Mouse (Mus musculus): ENCODE results near the gene Tmem82. TPM values are rescaled to one million over a fixed set of nuclear protein-coding genes. Genes with fewer than 3 reads are reported as not detected.
"Not testable (repeated sequence)": the region's sequence is repeated elsewhere in the genome, so short reads cannot be mapped to it uniquely, and the experiment has no call there.

The Tmem82 gene
- polyA plus RNA-seq, 1 experiment from 2014 or later, result 0.38 TPM

DNA sequence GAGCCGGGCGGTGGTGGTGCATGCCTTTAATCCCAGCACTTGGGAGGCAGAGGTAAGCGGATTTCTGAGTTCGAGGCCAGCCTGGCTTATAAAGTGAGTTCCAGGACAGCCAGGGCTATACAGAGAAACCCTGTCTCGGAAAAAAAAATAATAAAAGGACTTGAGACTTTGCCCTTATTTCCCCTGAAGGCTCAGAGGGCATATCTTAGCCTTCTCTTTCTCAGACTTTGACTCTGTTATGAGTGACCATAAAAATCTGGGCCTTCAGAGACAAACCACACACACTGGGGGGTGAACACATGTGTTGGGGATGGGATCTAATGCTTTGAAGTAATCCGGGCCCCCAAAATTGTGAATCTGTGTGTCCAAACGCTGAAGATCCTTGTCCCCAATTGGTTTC is 51.3 kb downstream of the Tmem82 start:
- H3K4me2 ChIP-seq (replicated peaks); ATAC-seq (ENCODE audit: low FRiP score, low read depth): not testable (repeated sequence)
- 88% methylated on average over 7 of the region's 7 CpGs for WGBS

DNA sequence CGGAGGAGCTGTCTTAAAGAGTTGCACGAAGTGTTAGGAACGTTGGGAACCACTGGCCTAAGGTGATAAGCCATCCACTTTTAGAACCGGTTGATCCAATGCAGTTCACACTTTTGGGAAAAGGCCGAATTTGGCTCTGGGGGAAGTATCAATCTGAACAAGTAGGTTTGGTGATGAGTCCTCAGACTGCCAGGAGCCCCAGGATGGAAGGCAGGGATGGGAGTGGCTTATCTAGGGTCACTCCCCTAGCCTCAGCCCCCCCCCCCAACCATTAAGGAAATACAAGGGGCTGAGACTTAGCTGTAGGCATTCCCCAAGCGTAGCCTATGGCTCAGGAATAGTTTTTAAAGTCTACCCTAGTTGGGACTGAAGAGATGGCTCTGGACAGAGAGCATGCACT is 52.2 kb downstream of the Tmem82 start:
- 84% methylated on average over 6 of the region's 6 CpGs for WGBS

More for the DNA sequence above, 51.3 kb downstream of the Tmem82 start:
- H3K9me3 ChIP-seq, H3K27me3 ChIP-seq, H3K36me3 ChIP-seq, H3K9ac ChIP-seq, H3K27ac ChIP-seq, H3K4me1 ChIP-seq, H3K4me3 ChIP-seq: not testable (repeated sequence)

DNA sequence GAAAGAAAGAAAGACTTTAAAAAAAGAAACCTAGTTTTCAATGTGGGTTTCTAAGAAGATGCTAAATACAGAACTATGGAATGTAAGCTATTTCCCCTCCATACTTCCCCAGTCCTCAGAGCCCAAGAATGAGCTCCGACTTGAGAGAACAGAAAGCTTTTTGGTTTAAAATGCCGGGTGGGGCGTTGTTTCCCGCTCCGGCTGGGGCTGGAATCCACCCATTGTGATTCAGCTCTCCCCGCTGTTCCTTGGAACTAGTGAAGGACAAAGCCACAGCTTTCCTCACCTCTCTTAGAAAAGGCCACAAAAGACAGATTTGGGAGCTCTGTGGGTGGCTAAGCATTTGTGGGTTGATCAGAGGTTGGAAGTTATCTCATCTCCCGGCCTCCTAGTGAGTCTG is 53.1 kb downstream of the Tmem82 start:
- peaks cover 5% of the 10 kb centered on the region; the same call in 1 of the 2 replicates for H3K4me1 ChIP-seq
- no peaks in the 10 kb centered on the region for H3K27me3 ChIP-seq
- WGBS, result 62% methylated on average over 7 of the region's 7 CpGs
- no peak for ATAC-seq (ENCODE audit: low FRiP score, low read depth)
- H3K27ac ChIP-seq, result no peak overlapping the region; the same call in 1 of the 2 replicates
- H3K4me3 ChIP-seq, result no peak overlapping the region
- no peak overlapping the region for H3K4me2 ChIP-seq (replicated peaks)
- H3K9me3 ChIP-seq, result no peaks in the 10 kb centered on the region
- no peak overlapping the region for H3K9ac ChIP-seq
- no peaks in the 10 kb centered on the region for H3K36me3 ChIP-seq

More for the DNA sequence above, 52.2 kb downstream of the Tmem82 start:
- Histone ChIP-seq H3K9ac (no peak overlapping the region), H3K36me3 (no peaks in the 10 kb centered on the region), H3K9me3 (no peaks in the 10 kb centered on the region), H3K27me3 (no peaks in the 10 kb centered on the region), H3K4me2 (replicated peaks) (no peak overlapping the region), H3K27ac (no peak overlapping the region), H3K4me3 (no peak overlapping the region), H3K4me1 (peaks cover 5% of the 10 kb centered on the region; the same call in 1 of the 2 replicates)
- ATAC-seq (ENCODE audit: low FRiP score, low read depth), result no peak

DNA sequence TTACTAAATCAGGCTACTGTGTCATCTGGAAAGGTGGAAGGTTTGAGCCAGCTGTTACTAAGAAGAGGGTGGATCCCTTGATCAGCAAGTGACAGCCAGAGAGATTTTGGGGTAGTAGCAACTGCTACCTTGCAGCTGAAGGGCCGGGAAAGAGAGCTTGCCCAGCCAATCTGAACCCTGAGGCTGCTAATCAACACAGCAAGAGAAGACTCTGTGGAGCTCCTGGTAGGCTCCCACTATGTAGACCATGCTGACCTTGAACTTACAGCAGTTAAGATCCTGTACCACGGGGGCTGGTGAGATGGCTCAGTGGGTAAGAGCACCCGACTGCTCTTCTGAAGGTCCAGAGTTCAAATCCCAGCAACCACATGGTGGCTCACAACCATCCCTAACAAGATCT is 53.8 kb downstream of the Tmem82 start:
- 75% methylated on average over 3 of the region's 3 CpGs for WGBS
- H3K27ac ChIP-seq, result no peak overlapping the region

DNA sequence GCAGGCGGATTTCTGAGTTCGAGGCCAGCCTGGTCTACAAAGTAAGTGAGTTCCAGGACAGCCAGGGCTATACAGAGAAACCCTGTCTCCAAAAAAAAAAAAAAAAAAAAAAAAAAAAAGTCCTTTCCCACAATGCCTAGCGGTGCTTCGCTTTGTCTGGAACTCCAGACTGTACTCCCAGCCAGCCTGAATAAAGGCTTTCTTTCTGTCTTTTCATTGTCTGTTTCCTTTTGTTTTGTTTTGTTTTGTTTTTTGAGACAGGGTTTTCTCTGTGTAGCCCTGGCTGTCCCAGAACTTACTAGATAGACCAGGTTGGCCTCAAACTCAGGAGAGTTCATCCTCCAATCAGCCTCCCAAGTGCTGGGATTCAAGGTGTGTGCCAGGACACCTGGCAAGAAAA is 54.2 kb downstream of the Tmem82 start:
- no peak for ATAC-seq (ENCODE audit: low FRiP score, low read depth)
- no peak overlapping the region for H3K9ac ChIP-seq
- H3K27me3 ChIP-seq, result no peaks in the 10 kb centered on the region
- H3K4me1 ChIP-seq, result peaks cover 6% of the 10 kb centered on the region; the same call in 1 of the 2 replicates
- no peaks in the 10 kb centered on the region for H3K9me3 ChIP-seq
- no peak overlapping the region for H3K4me2 ChIP-seq (replicated peaks)
- 90% methylated on average over 4 of the region's 4 CpGs for WGBS
- H3K36me3 ChIP-seq, result no peaks in the 10 kb centered on the region
- H3K4me3 ChIP-seq, result no peak overlapping the region
- H3K27ac ChIP-seq, result no peak overlapping the region

More for the DNA sequence above, 53.8 kb downstream of the Tmem82 start:
- Histone ChIP-seq H3K36me3 (no peaks in the 10 kb centered on the region), H3K4me2 (replicated peaks) (no peak overlapping the region), H3K9ac (no peak overlapping the region), H3K9me3 (no peaks in the 10 kb centered on the region), H3K4me1 (peaks cover 5% of the 10 kb centered on the region; the same call in 1 of the 2 replicates), H3K4me3 (no peak overlapping the region), H3K27me3 (no peaks in the 10 kb centered on the region)
- ATAC-seq (ENCODE audit: low FRiP score, low read depth), result no peak

Other genes with a start within 250 kb of the Tmem82 start
- 0.23 and 0.36 TPM in 2 replicates for gene Clcnka, start 219.9 kb downstream of the Tmem82 start, polyA plus RNA-seq (2015; fragmentation: Nextera tagmentation; extraction: Ambion mirVana)
- not detected in 2 replicates for gene Clcnkb, start 202.6 kb downstream of the Tmem82 start, polyA plus RNA-seq (2015; fragmentation: Nextera tagmentation; extraction: Ambion mirVana)
- gene Hspb7, start 197.9 kb downstream of the Tmem82 start, polyA plus RNA-seq (2015; fragmentation: Nextera tagmentation; extraction: Ambion mirVana), result 0.06 and 0.10 TPM in 2 replicates
- not detected in 2 replicates for gene Srarp, start 182.5 kb downstream of the Tmem82 start, polyA plus RNA-seq (2015; fragmentation: Nextera tagmentation; extraction: Ambion mirVana)
- gene Zbtb17, start 174.0 kb downstream of the Tmem82 start, polyA plus RNA-seq (2015; fragmentation: Nextera tagmentation; extraction: Ambion mirVana), result 48.6 and 48.7 TPM in 2 replicates
- gene Spen, start 80.0 kb downstream of the Tmem82 start, polyA plus RNA-seq (2015; fragmentation: Nextera tagmentation; extraction: Ambion mirVana), result 10.8 and 11.5 TPM in 2 replicates
- gene Fblim1, start 12.5 kb downstream of the Tmem82 start, polyA plus RNA-seq (2015; fragmentation: Nextera tagmentation; extraction: Ambion mirVana), result 62.4 and 67.7 TPM in 2 replicates
- not detected in 2 replicates for gene Slc25a34, start 5.2 kb upstream of the Tmem82 start, polyA plus RNA-seq (2015; fragmentation: Nextera tagmentation; extraction: Ambion mirVana)
- 7.9 and 8.7 TPM in 2 replicates for gene Plekhm2, start 46.3 kb upstream of the Tmem82 start, polyA plus RNA-seq (2015; fragmentation: Nextera tagmentation; extraction: Ambion mirVana)
- 1.3 TPM in 1 of 2 replicates, not detected in the other for gene Rsc1a1, start 67.0 kb upstream of the Tmem82 start, polyA plus RNA-seq (2015; fragmentation: Nextera tagmentation; extraction: Ambion mirVana)
- 21.8 and 23.4 TPM in 2 replicates for gene Ddi2, start 104.8 kb upstream of the Tmem82 start, polyA plus RNA-seq (2015; fragmentation: Nextera tagmentation; extraction: Ambion mirVana)
- gene Agmat, start 128.0 kb upstream of the Tmem82 start, polyA plus RNA-seq (2015; fragmentation: Nextera tagmentation; extraction: Ambion mirVana), result 0.13 TPM in 1 of 2 replicates, not detected in the other
- 3.4 and 3.6 TPM in 2 replicates for gene Dnajc16, start 172.3 kb upstream of the Tmem82 start, polyA plus RNA-seq (2015; fragmentation: Nextera tagmentation; extraction: Ambion mirVana)
- gene Casp9, start 175.0 kb upstream of the Tmem82 start, polyA plus RNA-seq (2015; fragmentation: Nextera tagmentation; extraction: Ambion mirVana), result 17.1 and 17.2 TPM in 2 replicates
- 0.20 TPM in 1 of 2 replicates, not detected in the other for gene Cela2a, start 207.5 kb upstream of the Tmem82 start, polyA plus RNA-seq (2015; fragmentation: Nextera tagmentation; extraction: Ambion mirVana)
- not detected in 2 replicates for gene Ctrc, start 227.7 kb upstream of the Tmem82 start, polyA plus RNA-seq (2015; fragmentation: Nextera tagmentation; extraction: Ambion mirVana)

Data from limb, embryonic 13.5 days (tissue).